Mouse (Mus musculus): ENCODE measurements around the gene Gm11627. TPM values are rescaled to one million over a fixed set of nuclear protein-coding genes. Genes with fewer than 3 reads are reported as not detected.

The Gm11627 gene
- polyA plus RNA-seq (2015; fragmentation: Nextera tagmentation; extraction: Ambion mirVana) = 16.1 and 20.3 TPM in 2 replicates

DNA sequence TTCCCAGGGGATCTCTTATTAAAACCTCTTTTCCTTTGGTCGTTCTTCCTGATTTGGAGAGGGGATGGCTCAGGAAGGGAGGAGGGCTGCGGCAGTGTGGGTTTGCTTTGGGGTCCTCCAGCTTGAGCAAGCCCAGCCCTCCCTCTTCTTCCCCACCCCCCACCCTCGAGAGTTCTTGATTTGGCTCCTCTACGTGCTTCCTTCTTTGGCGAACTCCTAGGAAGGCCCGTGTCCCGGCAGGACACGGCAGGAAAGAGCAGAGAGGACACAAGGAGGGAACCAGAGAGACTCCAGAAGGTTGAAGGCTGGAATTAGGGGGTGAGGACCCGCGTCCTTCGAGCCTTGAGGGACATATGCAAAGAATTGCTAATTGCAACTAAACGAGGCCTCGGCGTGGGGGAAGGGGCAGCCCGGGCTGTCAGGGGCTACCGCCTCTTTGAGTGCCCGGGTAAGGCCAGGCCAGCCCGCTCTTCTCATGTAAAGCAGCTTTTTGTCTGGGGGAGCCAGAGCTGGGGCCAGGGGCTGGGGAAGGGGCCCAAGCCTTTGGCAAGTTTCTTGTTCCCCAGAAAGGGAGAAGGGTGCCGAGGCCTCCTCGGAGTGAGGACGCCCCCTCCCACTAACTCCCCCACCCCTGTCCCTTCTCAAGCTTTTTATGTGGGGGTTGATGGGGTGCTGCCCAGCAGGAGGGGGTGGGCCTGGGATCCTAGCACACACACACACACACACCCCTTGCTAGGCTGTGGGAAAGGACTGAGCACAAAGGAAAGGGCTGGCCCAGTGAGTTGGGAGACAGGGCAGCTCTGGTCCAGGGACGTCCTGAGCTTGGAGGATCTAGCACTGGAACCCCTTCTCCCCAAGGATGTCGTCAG, at the start of gene Gm11627:
TSS of gene Gm11627 (minus strand) at position 297 of the 869 bp plus-strand sequence.
- WGBS = 10% methylated on average over 23 of the region's 23 CpGs

DNA sequence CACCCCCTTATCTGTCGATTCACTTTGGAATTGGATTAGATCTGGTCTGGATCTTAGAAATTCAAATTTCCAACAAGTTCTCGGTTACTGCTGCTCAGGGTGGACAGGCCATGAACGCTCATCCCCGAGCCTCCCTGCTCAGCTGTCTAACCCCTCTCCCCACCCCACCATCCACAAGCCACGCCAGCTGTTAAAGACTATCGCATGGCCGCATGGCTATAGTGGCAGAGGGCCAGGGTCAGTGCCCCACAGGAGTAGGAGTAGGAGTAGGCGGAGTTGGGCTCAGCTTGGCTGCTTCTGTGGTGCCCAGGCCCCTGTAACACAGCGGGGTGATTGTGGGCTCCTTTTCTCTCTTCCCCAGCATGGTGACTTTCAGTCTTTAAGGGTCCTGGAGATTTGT, 49.3 kb upstream of the Gm11627 start:
- no peak for ATAC-seq (ENCODE audit: borderline replicate concordance, extremely low read depth, low FRiP score, low TSS enrichment)
- WGBS = 57% methylated on average over 9 of the region's 9 CpGs
- no peak overlapping the region for H3K9ac ChIP-seq
- no peak overlapping the region for H3K4me2 ChIP-seq
- no peak overlapping the region for H3K4me3 ChIP-seq
- no peaks in the 10 kb centered on the region for H3K27me3 ChIP-seq
- peaks cover 64% of the 10 kb centered on the region for H3K4me1 ChIP-seq
- H3K9me3 ChIP-seq = no peaks in the 10 kb centered on the region
- H3K27ac ChIP-seq = no peak overlapping the region
- H3K36me3 ChIP-seq = no peaks in the 10 kb centered on the region

More for the DNA sequence above, at the start of gene Gm11627:
- H3K27me3 ChIP-seq = no peaks in the 10 kb centered on the region
- H3K9ac ChIP-seq = peak within 1 kb of the TSS; percentile 50
- H3K4me2 ChIP-seq = peak within 1 kb of the TSS; percentile 57
- peaks cover 55% of the 10 kb centered on the region for H3K4me1 ChIP-seq
- H3K27ac ChIP-seq = peak within 1 kb of the TSS; percentile 94
- no peaks in the 10 kb centered on the region for H3K9me3 ChIP-seq
- ATAC-seq (ENCODE audit: borderline replicate concordance, extremely low read depth, low FRiP score, low TSS enrichment) = peak; percentile 72
- H3K4me3 ChIP-seq = peak within 1 kb of the TSS; percentile 39
- H3K36me3 ChIP-seq = no peaks in the 10 kb centered on the region

DNA sequence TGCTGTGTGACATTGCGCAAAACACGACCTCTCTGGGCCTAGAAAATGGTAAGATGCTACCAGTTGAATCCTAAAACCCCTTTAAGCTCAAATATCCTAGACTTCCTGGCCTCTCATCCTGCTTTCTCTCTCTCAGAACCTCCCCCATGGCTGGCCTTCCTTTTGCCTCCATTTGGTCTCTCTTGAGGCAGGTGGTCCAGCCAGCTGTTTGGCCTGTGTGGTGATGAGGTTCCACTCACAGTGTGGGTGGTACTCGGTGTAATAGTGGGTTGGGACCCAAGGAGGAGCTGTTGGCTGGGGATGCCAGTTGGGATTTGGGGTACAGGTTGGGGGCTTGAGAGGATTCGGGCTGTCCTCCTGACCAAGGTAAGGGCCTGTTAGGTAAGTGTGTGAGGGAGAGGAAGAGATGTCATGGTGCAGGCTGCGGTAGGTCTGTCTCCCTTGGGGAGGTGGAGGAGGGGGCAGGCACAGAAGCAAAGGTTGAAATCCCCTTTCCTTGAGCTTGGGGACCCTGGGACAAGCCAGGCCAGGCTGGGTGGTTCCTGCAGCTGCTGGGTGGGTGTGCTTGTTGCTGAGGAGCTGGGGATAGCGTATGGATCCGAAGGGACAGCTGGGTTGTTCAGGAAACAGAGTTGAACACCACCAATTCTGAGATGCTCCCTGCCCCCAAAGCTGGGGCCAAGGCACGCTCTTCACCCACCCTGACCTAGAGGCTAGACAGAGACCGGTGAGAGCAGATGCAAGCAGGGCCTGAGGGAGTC, 48.1 kb upstream of the Gm11627 start:
- peaks cover 56% of the 10 kb centered on the region for H3K4me1 ChIP-seq

DNA sequence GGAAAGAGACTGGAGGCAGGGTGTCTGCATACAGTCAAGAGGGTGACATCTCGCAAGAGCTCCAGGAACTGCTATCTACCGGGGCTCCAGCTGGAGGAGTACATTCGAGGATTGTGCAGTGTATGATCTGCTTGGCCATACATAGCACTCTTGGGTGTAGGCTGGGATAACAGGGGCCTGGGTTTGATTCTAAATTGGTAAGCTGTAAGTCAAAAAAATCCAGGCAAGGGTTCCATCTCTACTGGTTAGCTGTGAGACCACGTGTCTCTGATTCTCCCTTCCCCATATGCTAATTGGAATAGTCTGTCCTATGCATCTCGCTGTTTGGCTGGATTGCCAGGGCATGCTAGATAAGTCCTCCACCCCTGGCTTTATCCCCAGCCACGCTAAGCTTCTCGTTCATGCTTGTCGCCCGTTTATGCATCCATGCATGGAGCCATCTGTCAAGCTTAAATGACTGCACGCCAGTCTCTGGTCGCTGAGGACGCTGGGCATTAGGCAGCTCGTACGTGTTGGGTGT, 45.7 kb upstream of the Gm11627 start:
- no peaks in the 10 kb centered on the region for H3K27me3 ChIP-seq
- no peaks in the 10 kb centered on the region for H3K9me3 ChIP-seq
- peak overlapping the region; percentile 49; the same call in 1 of the 2 replicates for H3K4me2 ChIP-seq
- H3K4me3 ChIP-seq = no peak overlapping the region
- ATAC-seq (ENCODE audit: borderline replicate concordance, extremely low read depth, low FRiP score, low TSS enrichment) = peak; percentile 15; the same call in 1 of the 2 replicates
- peak overlapping the region; percentile 93 for H3K27ac ChIP-seq
- H3K9ac ChIP-seq = no peak overlapping the region
- H3K36me3 ChIP-seq = no peaks in the 10 kb centered on the region
- peaks cover 32% of the 10 kb centered on the region for H3K4me1 ChIP-seq
- WGBS = 24% methylated on average over 14 of the region's 14 CpGs

More for the DNA sequence above, 48.1 kb upstream of the Gm11627 start:
- Histone ChIP-seq H3K27ac (no peak overlapping the region), H3K9me3 (no peaks in the 10 kb centered on the region), H3K4me3 (no peak overlapping the region), H3K9ac (no peak overlapping the region), H3K36me3 (no peaks in the 10 kb centered on the region), H3K4me2 (no peak overlapping the region), H3K27me3 (no peaks in the 10 kb centered on the region)
- ATAC-seq (ENCODE audit: borderline replicate concordance, extremely low read depth, low FRiP score, low TSS enrichment) = no peak
- 83% methylated on average over 9 of the region's 9 CpGs for WGBS

DNA sequence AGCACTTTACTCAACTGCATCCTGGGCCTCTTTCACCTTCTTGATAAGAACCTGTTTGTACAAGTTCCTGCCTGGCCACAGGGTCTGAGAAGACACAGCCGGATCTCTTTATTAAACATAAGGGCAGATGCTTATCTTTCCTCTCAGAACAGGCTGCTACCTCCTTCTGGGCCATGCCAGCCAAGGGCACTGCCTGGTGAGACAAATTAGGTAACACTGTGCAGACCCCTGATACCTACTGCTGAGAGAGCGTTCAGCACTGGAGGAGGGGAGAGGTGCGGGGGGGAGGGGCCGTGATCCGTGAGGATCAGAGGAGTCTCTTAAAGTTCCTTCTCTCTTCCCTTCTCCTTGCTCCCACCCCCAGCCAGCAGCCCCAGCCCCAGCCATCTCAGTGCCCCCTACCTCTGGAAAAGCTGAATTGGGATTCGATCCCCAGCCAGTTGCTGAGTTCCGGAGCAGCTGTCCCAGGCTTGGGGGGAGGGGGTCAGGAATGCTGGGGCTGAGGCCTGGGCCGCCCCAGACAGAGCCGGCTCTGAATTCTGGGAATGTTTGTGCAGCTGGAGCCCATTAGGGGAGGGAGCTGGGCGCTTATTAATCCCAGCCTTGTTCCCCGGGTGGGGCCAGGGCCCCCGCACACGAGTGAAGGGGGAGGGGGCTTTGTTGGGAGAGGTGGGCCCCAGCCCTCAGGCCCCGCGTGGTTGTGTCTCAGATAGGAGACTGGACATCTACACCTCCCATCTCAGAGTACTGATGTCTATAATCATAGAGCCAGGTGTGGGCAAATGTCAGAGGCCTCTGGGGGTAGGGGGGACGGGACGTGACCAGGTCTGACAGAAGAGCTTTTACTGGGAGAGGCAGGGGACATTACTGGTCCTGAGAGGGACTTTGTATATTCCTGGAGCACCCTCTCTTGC, 44.9 kb upstream of the Gm11627 start:
- Histone ChIP-seq H3K4me3 (peak overlapping the region; percentile 20), H3K27ac (peak overlapping the region; percentile 93), H3K36me3 (no peaks in the 10 kb centered on the region), H3K4me1 (peaks cover 28% of the 10 kb centered on the region), H3K4me2 (peak overlapping the region; percentile 49), H3K27me3 (no peaks in the 10 kb centered on the region), H3K9me3 (no peaks in the 10 kb centered on the region), H3K9ac (peak overlapping the region; percentile 17; the same call in 1 of the 2 replicates)
- peak; percentile 94 for ATAC-seq (ENCODE audit: borderline replicate concordance, extremely low read depth, low FRiP score, low TSS enrichment)
- WGBS = 5% methylated on average over 17 of the region's 17 CpGs

DNA sequence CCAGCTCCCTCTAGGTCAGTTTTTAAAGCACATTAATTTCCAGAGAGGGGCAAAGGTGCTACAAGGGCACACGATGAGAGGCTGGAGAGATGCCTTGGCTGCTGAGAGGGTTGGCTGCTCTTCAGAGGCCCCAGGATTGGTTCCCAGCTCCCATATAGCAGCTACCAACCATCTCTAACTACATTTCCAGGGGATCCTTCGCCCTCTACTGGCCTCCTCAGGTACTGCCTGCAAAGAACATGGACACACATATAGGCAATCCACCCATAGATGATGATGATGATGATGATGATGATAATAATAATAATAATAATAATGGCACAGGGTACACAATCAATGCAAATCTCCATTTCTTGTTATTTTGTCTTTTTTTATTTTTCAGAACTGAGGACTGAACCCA, 40.2 kb upstream of the Gm11627 start:
- no peak overlapping the region for H3K4me2 ChIP-seq
- H3K4me3 ChIP-seq = no peak overlapping the region
- ATAC-seq (ENCODE audit: borderline replicate concordance, extremely low read depth, low FRiP score, low TSS enrichment) = no peak
- no peaks in the 10 kb centered on the region for H3K9me3 ChIP-seq
- H3K9ac ChIP-seq = no peak overlapping the region
- WGBS = 56% methylated on average over 2 of the region's 2 CpGs
- H3K27me3 ChIP-seq = no peaks in the 10 kb centered on the region
- H3K27ac ChIP-seq = no peak overlapping the region
- peaks cover 12% of the 10 kb centered on the region for H3K4me1 ChIP-seq
- H3K36me3 ChIP-seq = no peaks in the 10 kb centered on the region

DNA sequence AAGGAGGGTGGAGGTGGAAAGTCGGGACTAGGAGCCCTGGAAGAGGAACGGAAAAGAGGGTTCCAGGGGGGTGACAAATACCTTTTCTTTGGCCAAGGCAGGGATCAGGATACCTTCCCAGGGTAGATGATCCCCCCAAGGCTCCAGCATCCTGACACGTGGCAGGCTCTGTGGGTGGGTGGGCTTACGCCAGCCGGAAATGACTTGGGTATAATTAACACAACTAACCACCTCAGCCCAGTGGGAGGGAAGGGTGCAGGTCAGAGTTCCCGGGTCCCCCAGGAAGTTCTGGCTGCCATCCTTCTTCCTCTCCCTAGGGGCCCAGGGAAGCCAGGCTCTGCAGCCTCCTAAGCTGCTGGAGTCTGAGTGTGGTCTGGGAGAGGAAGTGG, 32.0 kb upstream of the Gm11627 start:
- H3K27me3 ChIP-seq = no peaks in the 10 kb centered on the region
- no peaks in the 10 kb centered on the region for H3K9me3 ChIP-seq
- H3K4me3 ChIP-seq = no peak overlapping the region
- no peaks in the 10 kb centered on the region for H3K36me3 ChIP-seq
- ATAC-seq (ENCODE audit: borderline replicate concordance, extremely low read depth, low FRiP score, low TSS enrichment) = no peak
- WGBS = 10% methylated on average over 6 of the region's 6 CpGs
- H3K4me1 ChIP-seq = peaks cover 41% of the 10 kb centered on the region
- H3K9ac ChIP-seq = 0 out of 2 replicates have a peak overlapping the region, but pooled peaks have one; percentile 19
- H3K27ac ChIP-seq = peak overlapping the region; percentile 56; the same call in 1 of the 2 replicates
- H3K4me2 ChIP-seq = no peak overlapping the region

DNA sequence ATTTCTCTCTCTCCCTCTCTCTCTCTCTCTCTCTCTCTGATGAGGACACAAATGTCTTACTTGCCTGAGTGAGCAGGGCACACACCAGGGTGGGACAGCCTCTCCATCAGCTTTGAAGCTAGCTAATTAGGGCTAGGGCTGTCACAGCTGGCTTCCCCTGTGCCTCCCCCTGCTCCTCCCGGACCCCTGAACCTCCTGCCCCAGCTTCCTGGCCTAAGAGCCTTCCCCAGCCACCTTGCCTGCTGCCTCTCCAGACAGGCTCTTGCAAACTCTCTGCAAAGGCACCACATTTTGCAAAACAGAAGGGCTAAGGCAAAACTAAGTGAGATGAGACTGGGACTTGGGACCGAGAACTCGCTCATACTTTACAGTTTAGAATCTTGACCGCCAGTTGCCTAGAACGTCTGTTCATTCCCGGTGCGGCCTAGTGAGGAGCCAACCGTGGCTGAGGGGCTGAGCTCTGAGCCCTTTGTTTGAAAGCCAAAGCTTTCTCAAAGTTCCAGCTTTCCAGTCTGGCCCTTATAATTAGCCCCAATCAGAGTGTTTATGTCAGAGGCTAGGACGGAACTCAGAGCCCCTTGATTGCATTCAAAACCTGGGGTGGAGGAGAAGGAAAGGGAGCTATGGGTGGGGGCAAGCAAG, 31.5 kb upstream of the Gm11627 start:
- peaks cover 41% of the 10 kb centered on the region for H3K4me1 ChIP-seq
- WGBS = 15% methylated on average over 9 of the region's 9 CpGs
- H3K36me3 ChIP-seq = no peaks in the 10 kb centered on the region
- no peaks in the 10 kb centered on the region for H3K9me3 ChIP-seq
- 0 out of 2 replicates have a peak overlapping the region, but pooled peaks have one; percentile 19 for H3K9ac ChIP-seq
- peaks cover 4% of the 10 kb centered on the region for H3K27me3 ChIP-seq
- ATAC-seq (ENCODE audit: borderline replicate concordance, extremely low read depth, low FRiP score, low TSS enrichment) = no peak
- no peak overlapping the region for H3K4me2 ChIP-seq
- H3K27ac ChIP-seq = peak overlapping the region; percentile 56
- H3K4me3 ChIP-seq = no peak overlapping the region

DNA sequence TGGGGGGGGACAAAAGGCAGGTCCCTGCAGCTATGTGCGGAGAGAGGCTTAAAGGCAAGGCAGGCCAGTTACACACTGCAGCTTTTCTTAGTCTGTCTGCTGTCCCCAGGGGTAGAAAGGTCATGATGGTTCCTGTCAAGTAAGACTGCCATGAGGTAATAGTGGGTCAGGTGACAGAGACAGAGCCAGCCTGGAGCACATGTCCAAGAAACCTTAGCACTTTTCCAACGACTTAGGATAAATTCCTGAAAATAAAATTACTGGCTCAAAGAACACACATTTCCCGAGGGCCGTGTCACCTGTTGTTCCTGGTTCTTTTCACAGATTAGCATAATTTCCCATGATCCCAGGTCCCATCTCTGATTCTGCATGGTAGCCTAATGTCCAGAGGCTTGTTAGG, 31.0 kb upstream of the Gm11627 start:
- Histone ChIP-seq H3K9me3 (no peaks in the 10 kb centered on the region), H3K27me3 (peaks cover 8% of the 10 kb centered on the region), H3K4me1 (peaks cover 43% of the 10 kb centered on the region), H3K36me3 (no peaks in the 10 kb centered on the region), H3K4me2 (no peak overlapping the region), H3K27ac (peak overlapping the region; percentile 56), H3K9ac (no peak overlapping the region), H3K4me3 (no peak overlapping the region)
- WGBS = 34% methylated on average over 4 of the region's 4 CpGs
- no peak for ATAC-seq (ENCODE audit: borderline replicate concordance, extremely low read depth, low FRiP score, low TSS enrichment)

DNA sequence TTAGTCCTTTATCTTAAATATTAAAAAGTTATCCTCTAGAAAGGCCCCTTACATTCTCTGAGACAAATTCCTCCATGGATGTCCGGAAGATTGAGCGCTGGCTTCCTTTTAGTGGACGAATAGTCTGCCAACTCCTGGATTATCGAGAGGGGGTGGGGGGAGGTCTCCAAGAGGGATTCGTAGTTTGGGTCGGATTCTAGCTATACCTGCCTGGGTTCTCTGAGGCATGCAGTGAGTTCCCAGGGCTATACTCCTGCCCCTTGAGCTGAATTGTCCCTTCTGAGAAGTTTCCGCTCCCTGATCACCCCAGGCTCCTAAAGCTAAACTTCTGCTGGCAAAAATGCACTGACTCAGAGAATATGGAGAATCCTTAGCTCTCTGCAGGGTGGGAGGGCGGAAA, 30.2 kb upstream of the Gm11627 start:
- ATAC-seq (ENCODE audit: borderline replicate concordance, extremely low read depth, low FRiP score, low TSS enrichment) = no peak
- Histone ChIP-seq H3K27ac (peak overlapping the region; percentile 32), H3K36me3 (no peaks in the 10 kb centered on the region), H3K9me3 (no peaks in the 10 kb centered on the region), H3K4me2 (no peak overlapping the region; the same call in 1 of the 2 replicates), H3K27me3 (peaks cover 11% of the 10 kb centered on the region), H3K9ac (no peak overlapping the region), H3K4me1 (peaks cover 43% of the 10 kb centered on the region), H3K4me3 (no peak overlapping the region)
- 42% methylated on average over 8 of the region's 8 CpGs for WGBS

All from lung, embryonic 15.5 days (tissue).